Mouse (Mus musculus) WW6 (cell line): ENCODE data around the gene Tssk4.

Experiments
- DNase-seq: peaks from one replicate; pipeline ENCODE4 v3.0.0-alpha.2; 2013; ENCODE audit warnings: low read depth, low spot score

Gene Tssk4

GRCm38 (mm10) chr14:55649884-55650283, at the start of gene Tssk4:
Tssk4 (plus strand) TSS chr14:55650184.
- DNase-seq: no peak

- DNase-seq: no peak
These were observed 46.7 kb upstream of the Tssk4 start, which contains the start of gene Irf9 for GRCm38 (mm10) chr14:55603271-55603632. Irf9 (plus strand) TSS chr14:55603571.

GRCm38 (mm10) chr14:55603633-55604576, 46.1 kb upstream of the Tssk4 start:
- peak; percentile 92 for DNase-seq

GRCm38 (mm10) chr14:55604823-55605222, 45.2 kb upstream of the Tssk4 start:
- no peak for DNase-seq

GRCm38 (mm10) chr14:55605743-55606459, 44.1 kb upstream of the Tssk4 start:
- no peak for DNase-seq

- DNase-seq: no peak
These were observed 41.6 kb upstream of the Tssk4 start for GRCm38 (mm10) chr14:55608339-55608738.

- no peak for DNase-seq
These were observed 36.6 kb upstream of the Tssk4 start for GRCm38 (mm10) chr14:55613346-55613745.

GRCm38 (mm10) chr14:55614565-55615178, 35.3 kb upstream of the Tssk4 start:
- DNase-seq: no peak

GRCm38 (mm10) chr14:55615876-55616275, 34.1 kb upstream of the Tssk4 start:
- no peak for DNase-seq

GRCm38 (mm10) chr14:55616844-55617243, 33.1 kb upstream of the Tssk4 start:
- DNase-seq: no peak

- peak; percentile 80 for DNase-seq
These were observed 32.2 kb upstream of the Tssk4 start, which contains the start of gene Rec8 for GRCm38 (mm10) chr14:55617822-55618221. Rec8 (plus strand) TSS chr14:55618037.

GRCm38 (mm10) chr14:55618486-55619195, 31.3 kb upstream of the Tssk4 start:
- DNase-seq: no peak

GRCm38 (mm10) chr14:55628077-55628827, 21.7 kb upstream of the Tssk4 start:
- no peak for DNase-seq

GRCm38 (mm10) chr14:55629312-55629711, 20.7 kb upstream of the Tssk4 start:
- DNase-seq: no peak

GRCm38 (mm10) chr14:55634874-55635522, 15.0 kb upstream of the Tssk4 start:
- no peak for DNase-seq

- peak; percentile 71 for DNase-seq
These were observed 14.4 kb upstream of the Tssk4 start, which contains the start of gene Ipo4 for GRCm38 (mm10) chr14:55635523-55636007. Ipo4 (minus strand) TSS chr14:55635957.

- DNase-seq: no peak
These were observed 12.2 kb upstream of the Tssk4 start, which contains the start of gene Gm49378 for GRCm38 (mm10) chr14:55637795-55638194. Gm49378 (minus strand) TSS chr14:55637895.

- DNase-seq: no peak
These were observed 9.2 kb upstream of the Tssk4 start for GRCm38 (mm10) chr14:55640816-55641215.

- no peak for DNase-seq
These were observed 8.7 kb upstream of the Tssk4 start for GRCm38 (mm10) chr14:55641291-55641690.

- no peak for DNase-seq
These were observed 7.3 kb upstream of the Tssk4 start for GRCm38 (mm10) chr14:55642679-55643059.
